Mouse (Mus musculus): ENCODE measurements around the gene Gm32742.

Gene Gm32742

DNA sequence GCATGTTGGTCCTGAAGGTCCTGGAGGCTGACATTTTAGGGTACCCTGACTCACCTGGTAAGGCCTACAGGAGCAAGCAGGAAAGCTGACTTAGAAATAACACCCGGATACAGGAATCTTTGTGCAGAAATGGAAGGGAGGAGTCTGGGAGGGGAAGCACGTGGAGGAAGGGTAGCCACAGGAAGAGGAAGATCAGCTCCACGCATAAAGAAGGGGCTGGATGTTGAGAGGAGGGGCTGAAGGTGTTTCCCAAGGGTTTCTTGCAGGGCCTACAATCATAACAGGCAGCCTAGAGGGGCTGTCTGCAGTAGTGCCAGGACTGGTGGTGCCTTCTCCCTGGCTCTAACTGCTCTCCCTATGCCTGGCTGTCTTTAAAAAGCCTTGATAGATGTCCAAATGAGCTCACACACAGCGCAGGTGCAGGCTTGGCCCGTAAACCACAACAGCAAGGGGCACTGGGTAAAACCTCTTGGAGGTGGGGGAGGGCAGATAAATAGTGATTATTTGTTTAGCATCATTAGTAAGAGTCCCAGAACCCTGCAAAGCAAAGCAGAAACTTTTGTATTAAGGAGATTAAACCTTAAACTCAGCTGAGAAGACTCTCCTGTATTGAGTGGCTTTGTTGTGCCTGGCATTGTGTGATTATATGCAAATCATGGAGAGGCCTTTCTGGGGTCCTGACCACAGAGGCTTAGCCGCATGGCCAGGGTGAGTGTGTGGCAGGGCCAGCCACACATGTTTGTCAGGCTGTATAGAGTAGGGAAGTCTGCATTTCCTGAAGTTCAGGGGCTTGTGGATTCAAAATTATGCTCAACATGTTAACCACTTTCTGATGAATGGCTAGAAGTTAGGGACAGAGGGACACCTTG is at the start of gene Gm32742:
Gm32742 (minus strand) TSS at position 206 of the 869 bp plus-strand sequence.
- DNase-seq (ENCODE audit: low spot score), result no peak

DNA sequence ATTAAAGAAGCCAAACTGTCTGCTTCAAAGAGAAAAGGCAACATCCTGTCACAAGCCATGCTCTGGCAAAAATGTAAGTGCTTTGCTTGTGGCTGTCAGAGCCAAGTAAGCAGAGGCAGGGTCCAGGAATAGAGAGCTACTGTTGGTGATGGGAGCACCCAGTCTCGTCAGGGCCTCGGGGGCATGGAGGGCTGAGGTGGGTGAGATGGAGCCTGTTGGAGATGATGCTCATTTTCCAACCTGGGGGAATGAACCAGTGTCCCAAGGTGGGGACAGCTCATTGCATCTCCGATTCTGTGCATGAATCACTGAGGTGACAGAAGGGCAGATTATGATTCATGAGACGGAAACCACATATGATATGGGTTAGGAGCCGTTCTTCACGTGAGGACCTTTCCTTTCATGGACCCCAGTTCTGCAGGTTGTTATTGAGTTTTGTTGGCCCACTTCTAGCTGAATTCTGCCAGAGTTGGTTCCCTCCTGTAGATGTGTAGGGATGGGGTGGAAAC is 48.5 kb upstream of the Gm32742 start:
- no peak for DNase-seq (ENCODE audit: low spot score)

DNA sequence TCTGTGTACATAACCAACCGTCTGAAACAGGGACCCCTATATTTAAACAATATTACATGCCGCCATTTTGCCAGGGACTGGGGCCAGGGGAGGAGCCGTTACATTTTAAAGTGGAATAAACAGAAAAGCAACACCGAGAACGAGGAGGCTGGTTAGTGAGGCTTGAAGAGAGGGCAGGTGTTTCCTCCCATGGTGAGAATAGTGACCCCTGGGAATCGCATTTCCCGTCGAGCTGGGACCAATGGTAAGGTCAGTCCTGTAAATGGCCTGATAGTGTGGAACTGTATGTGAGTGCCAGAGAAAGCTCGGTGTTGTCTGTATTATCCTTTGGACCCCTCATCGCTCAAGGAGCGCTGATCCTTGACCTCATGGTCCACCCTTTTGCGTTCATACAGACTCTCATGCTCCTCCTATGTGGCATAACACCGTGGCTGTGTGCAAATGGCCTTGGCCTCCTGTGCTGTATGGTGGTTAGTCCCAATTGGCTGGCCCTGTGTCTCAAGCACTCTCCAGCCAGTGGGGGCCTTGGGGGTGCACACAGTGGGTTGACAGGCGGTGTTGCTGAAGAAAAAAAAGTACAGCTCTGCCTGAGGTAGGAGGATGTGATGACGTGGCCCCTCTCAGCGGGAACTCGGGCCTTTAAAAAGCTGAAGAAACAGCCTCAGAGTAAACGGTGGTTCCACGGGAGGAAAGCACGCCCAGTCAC is 47.9 kb upstream of the Gm32742 start, which contains the start of gene Pou2af1:
Pou2af1 (plus strand) TSS at position 686 of the 706 bp plus-strand sequence.
- DNase-seq (ENCODE audit: low spot score), result peak; percentile 93

DNA sequence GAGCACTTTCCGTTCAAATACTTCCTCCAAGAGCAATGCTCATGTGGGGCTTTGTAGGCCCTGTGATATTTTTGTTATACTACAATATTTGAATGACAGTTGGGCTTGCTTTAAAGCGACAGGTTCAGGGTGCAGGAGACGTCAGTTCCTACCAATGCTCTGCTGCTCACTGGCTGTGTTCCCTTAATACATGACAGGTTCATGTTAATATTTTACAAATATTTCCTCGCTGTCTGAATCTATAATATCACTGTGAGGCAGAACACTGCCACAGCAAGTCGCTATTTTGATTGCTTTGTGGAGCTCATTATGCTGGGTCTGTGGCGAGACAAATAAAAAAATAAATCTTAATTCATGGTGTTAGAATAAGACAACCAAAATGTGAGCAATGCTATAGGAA is 45.9 kb upstream of the Gm32742 start:
- no peak for DNase-seq (ENCODE audit: low spot score)

DNA sequence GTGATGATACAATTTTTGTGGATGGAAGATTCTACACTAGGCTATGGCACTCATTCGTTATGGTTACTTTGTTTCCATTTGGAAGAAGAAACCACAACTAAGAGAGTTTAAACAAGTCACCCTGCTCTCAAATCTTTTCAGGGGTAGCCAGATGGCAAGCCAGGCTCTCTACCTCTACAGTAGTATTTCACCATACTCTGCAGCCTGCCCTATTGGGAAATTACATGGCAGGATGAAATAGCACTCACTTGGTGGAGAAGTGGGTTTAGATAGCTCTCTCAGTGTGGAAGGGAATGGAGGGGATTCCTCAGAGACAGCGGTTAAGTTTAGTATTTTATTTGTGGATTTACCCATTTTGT is 43.6 kb upstream of the Gm32742 start:
- no peak for DNase-seq (ENCODE audit: low spot score)

DNA sequence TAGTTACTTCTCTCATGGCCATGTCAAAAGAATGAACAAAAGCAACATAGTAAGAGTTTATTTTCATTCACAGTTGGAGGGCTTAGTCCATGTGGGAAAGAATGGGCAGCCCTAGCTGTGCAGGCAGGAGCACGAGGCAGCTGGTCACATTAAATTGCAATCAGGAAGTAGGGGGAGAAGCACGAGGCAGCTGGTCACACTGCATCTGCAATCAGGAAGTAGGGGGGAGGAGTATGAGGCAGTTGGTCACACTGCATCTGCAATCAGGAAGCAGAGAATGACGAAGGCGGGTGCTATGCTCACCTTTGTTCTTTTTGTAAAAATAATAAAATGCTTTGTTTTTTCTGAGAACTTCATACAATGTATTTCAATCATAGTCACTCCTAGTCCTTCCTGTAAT is 29.5 kb upstream of the Gm32742 start:
- DNase-seq (ENCODE audit: low spot score), result peak; percentile 12

DNA sequence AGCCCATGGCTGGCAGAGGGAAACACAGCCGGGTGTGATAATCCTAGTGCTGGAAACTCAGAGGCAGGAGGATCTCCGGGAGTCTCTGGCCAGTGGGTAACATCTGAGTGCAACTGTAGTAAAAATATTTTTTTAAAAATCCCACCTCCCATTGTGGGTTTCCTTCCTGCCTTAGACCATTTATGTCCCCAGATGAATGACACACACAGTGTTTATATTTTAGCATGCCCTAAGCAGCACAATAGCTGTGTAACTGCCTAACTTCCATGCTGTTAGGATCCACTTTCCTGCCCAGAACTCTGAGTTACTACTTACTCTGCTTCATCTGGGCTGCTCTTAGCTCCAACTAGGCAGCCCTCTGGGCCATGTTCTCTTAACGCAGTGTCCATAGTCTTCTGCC is 25.3 kb upstream of the Gm32742 start:
- DNase-seq (ENCODE audit: low spot score), result no peak

DNA sequence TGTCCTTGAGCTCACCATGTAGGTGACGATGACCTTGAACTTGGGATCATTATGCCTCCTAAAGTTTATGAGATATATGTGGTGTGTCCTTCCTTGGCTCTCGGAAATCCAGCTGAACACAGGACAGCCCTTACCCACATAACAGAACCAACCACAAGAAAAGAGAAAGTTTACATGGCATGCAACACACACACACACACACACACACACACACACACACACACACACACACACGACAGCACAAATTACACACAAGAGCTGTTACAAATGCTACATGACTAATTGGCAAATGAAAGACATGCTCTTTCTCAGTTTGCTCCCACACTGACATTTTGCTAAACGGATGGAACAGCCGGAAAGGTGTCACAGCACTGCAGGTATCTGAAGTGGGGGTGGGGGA is 20.6 kb upstream of the Gm32742 start:
- DNase-seq (ENCODE audit: low spot score), result peak; percentile 34

DNA sequence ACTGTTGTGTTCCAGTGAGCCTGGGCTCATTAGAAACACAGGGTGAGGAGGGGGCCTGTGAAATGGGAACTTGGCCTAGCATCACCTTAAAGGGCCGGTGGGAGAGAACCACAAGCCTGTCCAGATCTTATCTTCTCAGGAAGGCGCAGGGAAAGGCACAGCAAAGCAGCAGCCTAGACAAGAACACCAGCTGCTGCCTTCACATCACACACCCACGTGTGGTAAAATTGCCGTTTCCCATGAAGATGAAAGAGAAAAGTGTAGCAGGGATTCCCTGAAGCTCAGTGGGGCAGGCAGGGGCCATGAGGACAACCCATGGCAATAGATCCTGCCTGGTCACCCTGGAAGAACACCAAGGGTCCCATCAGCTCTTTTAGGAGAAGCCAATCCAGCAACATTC is 20.1 kb upstream of the Gm32742 start:
- DNase-seq (ENCODE audit: low spot score), result peak; percentile 12

DNA sequence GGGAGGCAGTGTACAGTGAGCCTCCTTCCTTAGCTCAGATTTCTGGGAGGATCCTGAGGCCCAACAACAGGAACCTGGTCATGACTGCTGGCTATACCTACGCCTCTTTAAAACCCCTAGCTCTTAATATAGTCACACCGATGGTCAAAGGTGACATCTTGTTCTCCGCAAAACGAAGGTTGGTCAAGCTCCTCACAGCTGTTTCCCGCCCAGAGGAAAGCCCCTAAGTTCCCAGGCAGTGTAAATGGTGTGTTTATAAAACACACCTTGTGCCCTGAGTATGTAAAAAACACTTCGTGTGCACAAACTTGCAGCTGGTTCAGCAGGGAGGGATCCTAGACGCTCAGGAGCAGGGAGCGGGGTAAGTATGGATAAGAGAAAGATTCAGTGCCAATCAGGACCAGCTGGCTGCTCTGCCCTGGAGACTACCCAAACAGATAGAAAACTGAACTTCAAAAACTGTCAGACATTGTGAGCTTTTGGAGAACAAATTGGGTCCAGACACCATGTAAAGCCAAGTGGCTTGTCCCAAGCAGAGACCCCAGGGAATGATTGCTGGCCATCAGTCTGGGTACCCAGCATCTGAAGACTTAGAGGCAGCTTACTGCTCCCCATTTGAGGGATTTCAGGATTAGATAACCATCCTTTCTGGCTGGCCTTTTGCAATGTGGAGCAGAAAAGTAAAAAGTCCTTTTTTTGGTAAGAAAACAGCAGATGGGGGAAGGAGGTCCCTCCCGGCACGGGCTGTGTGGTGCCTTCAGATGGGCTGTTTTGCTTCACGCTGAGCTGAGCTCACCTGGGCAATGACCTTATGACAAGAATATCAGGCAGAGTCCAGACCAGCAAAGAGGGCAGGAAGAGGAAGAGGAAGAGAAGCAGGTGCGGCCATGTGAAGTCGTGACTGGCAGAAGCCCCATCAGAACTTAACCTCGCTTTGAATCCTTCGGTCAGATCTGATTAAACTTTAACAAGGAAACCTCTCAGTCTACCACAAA is 17.7 kb upstream of the Gm32742 start:
- DNase-seq (ENCODE audit: low spot score), result no peak

DNA sequence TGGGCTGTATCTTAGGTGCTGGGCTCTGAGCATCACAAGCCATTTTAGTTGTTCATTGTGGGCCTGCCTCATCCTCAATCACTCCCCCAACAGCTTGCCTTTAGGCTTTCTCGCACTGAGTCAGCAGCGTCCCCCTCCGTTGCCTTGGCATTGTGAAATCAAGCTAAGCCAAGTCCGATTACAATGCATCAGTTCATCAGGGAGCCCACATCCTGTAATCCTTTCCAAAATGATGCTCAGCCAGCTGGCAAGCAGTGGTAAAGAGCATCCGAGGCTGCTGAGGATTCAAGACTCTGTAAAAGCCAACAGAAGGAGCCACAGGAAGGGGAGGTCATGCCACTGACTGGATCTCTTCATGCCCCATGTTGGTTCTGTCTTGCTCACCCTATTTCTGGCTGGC is 15.3 kb upstream of the Gm32742 start:
- DNase-seq (ENCODE audit: low spot score), result no peak

DNA sequence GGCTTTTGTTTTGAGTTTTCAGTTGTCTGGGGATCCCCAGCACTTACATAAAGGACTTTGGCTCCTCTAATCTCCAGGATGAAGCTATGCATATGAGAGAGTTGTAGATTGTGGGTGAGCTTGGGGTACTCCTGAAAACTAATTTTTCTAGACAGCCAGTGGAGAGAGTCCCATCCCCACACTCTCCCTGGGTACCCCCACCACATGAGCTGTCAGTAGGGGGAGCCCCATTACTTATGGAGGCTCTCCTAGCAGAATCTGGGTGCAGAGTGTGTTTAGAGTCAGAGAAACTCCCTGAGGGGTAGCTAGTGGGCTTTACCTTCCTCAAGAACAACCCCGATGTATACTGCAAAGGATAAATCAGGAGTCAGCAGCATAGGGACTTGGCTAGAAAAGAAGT is 13.0 kb upstream of the Gm32742 start:
- peak; percentile 12 for DNase-seq (ENCODE audit: low spot score)

DNA sequence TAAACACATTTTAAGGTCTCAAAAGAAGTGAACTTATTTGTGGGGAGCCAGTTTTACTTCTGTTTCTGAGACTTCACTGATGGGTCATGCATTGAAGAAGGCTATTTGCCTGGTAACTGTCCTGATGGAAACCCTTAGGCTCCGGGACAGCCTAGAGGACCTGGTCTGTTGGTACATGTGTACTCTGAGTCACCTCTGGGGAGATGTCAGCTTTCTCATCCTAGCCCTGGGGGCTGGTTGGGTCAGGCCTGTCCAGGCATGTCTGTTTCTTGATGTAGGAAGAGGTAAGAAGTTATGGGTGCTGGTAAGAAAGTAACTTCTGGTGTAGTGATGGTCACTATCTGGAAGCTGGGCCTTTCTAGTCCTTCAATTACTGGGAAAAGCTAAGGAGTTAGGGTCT is 10.4 kb upstream of the Gm32742 start:
- DNase-seq (ENCODE audit: low spot score), result no peak

DNA sequence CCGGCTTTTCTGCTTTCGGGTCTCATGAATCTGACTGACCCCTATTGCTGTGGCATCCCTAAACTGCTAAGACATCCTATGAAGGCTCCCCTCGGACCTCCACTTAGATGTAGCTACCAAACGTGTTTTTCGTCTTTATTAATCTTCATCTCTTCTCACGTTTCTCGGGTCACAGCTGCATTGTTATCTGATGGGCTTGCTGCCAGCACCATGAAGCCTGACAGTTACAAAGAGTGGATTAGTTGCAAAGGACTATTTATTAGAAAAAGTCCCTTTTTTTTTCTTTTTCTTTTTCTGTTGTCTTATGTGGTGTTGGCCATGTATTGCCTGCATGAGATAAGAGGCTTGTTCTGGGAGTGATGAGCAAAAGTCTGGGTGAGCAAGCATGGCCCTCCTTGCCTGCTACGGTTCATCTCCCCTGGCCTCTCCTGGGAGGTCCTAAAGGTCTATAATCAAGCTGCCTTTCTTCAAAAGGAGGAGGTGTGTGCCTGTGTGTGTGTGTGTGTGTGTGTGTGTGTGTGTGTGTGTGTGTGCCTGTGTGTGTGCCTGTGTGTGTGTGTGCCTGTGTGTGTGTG is 9.7 kb upstream of the Gm32742 start:
- no peak for DNase-seq (ENCODE audit: low spot score)

DNA sequence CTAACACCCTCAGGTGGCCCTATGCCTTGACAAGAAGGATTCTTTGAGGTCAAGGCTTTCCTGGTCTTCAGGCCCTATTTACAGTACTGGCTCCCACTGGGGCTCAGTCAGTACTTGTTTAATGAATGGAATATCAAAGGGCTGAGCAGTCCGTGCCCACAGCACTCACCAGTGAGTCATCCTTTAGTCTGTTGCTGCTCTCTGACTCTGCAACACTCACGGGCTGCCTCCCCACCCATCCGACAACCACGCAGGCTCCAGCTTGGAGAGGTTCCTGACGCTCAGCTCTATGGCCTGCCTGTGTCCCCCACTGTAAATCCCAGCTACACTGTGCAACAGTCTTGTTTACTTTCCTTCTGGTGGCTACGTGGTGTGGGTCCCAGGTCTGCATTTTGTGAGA is 5.0 kb upstream of the Gm32742 start:
- DNase-seq (ENCODE audit: low spot score), result no peak

DNA sequence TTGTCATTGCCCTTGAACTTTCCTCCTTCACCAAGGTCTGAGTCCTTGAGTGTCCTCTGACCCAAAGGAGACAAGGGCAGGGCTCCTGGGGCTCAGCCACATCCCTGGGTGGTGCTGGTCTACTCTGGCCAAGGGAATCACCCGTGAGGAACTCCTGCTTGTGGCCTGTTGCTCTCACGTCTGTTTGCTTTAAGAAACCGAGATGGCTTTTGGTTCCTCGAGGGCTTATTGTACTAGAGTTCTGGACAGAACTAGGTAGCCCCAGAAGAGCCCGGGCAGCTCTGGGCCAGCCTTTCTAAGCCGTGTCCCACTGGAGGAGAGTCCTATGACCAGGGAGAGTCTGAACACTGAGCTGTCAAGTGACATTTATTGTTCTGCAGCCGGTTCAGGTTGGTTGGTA is 3.8 kb upstream of the Gm32742 start:
- no peak for DNase-seq (ENCODE audit: low spot score)

DNA sequence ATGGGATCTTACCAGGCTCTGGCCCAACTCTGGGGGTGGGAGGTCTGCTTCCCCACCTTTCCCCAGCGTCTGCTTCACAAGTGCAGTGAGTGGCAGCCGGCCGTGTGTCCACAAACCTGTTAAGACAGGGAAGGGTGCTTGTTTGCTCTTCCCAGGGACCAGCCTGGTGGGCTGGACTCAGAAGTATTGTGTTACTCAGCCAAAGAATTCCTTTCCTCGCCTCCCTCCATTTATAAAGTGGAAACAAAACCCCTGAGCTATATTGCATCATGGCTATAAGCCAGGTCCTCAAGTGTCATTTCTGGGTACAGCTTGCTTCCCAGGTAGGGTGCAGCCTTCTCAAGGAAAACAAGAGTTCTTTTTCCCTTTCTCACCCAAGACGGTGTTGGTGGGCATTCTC is 3.4 kb upstream of the Gm32742 start:
- no peak for DNase-seq (ENCODE audit: low spot score)

DNA sequence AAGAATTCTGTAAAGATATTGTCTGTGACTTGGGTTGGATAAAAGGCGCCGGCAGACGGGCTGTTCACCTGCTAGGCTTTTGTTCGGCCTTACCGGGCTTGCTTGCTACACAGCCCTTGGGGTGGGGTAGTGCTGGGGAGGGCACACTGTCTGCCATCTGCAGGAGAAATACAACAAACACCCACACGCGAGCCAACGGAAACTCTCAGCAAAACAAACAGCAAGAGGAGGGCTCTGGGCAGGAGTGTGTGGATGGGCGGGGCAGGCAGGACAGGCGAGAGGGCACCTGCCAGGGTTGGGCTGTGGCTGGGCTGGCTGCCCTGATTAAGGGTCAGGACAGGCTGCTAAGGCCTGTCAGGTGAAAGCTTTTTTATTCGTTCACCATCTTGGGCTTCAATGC is 2.6 kb upstream of the Gm32742 start:
- DNase-seq (ENCODE audit: low spot score), result peak; percentile 6

DNA sequence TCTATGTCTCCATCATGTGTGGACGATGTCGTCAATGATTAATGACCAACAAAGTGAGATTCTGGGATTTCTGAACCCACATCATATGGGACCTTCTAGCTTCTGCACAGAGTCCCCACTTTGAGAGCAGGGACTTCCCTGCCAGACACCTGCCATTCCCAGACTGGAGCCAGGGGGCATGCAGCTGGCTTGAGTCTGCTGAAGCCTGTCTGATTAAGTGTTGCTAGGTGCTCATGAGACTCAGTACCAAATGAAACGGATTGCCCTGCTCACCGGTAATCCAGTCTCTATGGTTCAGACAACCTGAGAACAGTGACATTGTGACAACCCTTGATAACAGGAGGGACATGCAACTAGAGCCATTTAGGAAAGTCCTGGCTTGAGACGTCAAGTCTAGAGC is 1.3 kb downstream of the Gm32742 start:
- no peak for DNase-seq (ENCODE audit: low spot score)

DNA sequence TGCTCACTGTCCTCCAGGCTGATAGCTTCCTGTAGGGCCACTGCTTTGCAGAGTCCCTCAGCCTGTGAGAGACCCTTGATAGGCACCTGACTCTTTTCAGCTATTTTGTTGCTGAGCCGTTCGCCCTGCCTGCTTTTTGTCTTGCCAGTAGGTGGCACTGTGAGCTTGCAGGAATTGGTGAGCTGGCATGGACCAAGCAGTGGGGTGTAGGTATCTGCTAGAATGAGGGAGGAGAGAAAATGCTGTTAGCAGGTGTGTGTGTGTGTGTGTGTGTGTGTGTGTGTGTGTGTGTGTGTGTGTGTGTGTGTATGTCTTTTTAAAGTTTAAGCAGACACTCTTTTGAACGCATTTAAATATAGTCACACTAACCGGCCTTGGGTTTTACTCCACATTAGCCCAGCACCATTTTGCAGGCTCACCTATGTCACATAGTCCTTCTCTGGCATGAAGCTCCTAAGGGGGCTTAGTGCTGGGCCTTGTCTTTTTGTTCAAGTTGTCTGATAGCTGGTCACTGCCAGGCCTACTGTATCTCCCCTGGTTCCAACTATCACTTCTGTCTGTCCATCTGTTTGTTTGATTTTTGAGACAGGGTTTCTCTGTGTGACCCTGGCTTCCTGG is 3.4 kb downstream of the Gm32742 start:
- DNase-seq (ENCODE audit: low spot score), result peak; percentile 79

DNA sequence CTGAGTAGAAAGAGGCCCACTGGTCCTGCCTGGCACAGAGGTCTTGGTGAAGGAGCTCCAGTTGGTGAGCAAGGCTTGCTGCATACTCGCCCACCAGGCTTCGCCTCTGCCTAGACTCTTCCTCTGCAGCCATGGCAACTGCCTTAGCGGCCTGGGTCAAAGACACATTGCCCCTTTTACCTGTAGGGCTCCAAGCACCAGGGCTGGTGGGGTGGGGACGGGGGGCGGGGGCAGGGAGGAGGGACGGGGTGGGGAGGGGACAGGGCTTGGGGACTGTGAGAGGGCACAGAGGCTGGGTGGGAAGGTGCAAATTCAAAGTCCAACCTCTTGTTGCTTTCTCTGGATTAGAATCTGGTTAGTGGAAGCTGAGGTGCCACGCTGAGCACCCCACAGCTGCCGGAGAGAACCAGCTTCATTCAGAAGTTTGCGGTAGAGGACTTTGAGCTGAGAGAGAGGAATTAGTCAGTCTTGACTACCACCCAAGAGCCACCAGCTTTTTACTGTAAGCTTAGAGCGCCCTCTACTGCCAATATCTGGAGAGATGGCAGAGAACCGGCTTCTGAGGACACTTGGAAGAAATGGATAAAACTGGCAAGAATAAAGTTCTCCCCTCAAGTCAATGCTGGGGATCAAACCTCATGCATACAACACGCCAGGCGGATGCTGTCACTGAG is 13.1 kb downstream of the Gm32742 start:
- DNase-seq (ENCODE audit: low spot score), result peak; percentile 23
